Comparison of ENCODE assay signal across 8 mouse cellular contexts in genomic region chr3:88142916-88143771, GRCm38 (mm10). TPM values are rescaled to one million over a fixed set of nuclear protein-coding genes. Genes with fewer than 3 reads are reported as not detected.
DNase-seq lines count a peak whose midpoint lies in the region; ATAC-seq and TF ChIP-seq lines count a peak whose summit lies in the region.

No protein-coding gene starts in this region.

- peak; percentile 66 to 68 for DNase-seq in layer of hippocampus, adult 18-20 months (ENCODE audit: low spot score in 2 of 2)
- no peak for DNase-seq in layer of hippocampus, adult 8-10 months (ENCODE audit: low spot score in 2 of 2)
- DNase-seq in c-Kit-positive CD71-positive TER-119-negative erythroid progenitor cells, embryonic 14.5 days (ENCODE audit: low read depth) = peak; percentile 31
- peak; percentile 66 for DNase-seq in forebrain, embryonic 14.5 days (ENCODE audit: low spot score)
- DNase-seq in heart, postnatal 4 days = peak; percentile 80
- DNase-seq in left cerebral cortex, postnatal 36 days (ENCODE audit: low spot score in 2 of 2) = peak; percentile 53 to 68

- H3K27ac ChIP-seq in forebrain, embryonic 14.5 days (ENCODE audit: low read depth, low read length) = peak overlapping the region; percentile 98
- H3K27ac ChIP-seq in small intestine, adult 2 months (ENCODE audit: insufficient read depth, low read depth, low read length) = peak overlapping the region; percentile 92

- no peaks in the 10 kb centered on the region for H3K9me3 ChIP-seq in forebrain, embryonic 14.5 days (replicated peaks; ENCODE audit: control insufficient read depth, low read length)

- peak overlapping the region; percentile 88 for H3K4me3 ChIP-seq in forebrain, embryonic 14.5 days (ENCODE audit: low read depth, low read length)
- peak overlapping the region; percentile 91 for H3K4me3 ChIP-seq in small intestine, adult 2 months (ENCODE audit: low read depth, low read length)

- peak overlapping the region; percentile 90 for H3K9ac ChIP-seq in forebrain, embryonic 14.5 days (ENCODE audit: low read length)

- H3K27me3 ChIP-seq in forebrain, embryonic 14.5 days (replicated peaks; ENCODE audit: control insufficient read depth, insufficient read depth, low read length) = peaks cover 12% of the 10 kb centered on the region; the same call in 1 of the 2 replicates
- no peaks in the 10 kb centered on the region for H3K27me3 ChIP-seq in small intestine, adult 2 months (ENCODE audit: control insufficient read depth, insufficient read depth, low read length)

- H3K4me1 ChIP-seq in forebrain, embryonic 14.5 days (ENCODE audit: control insufficient read depth, insufficient read depth, low read length) = peaks cover 50% of the 10 kb centered on the region
- H3K4me1 ChIP-seq in small intestine, adult 2 months (ENCODE audit: control insufficient read depth, insufficient read depth, insufficient read length, low read length) = peaks cover 61% of the 10 kb centered on the region

- TF ChIP-seq CTCF in small intestine, adult 2 months (IDR thresholded peaks at IDR 0.05; ENCODE audit: extremely low read depth, insufficient read length, insufficient replicate concordance, low read depth, low read length) = no peak

- WGBS in forebrain, embryonic 14.5 days = under 1% methylated on average over 33 of the region's 33 CpGs
- WGBS in small intestine, adult 2 months = 0% methylated on average over 33 of the region's 33 CpGs

- no peak for ATAC-seq in forebrain, embryonic 14.5 days
- 0 out of 2 replicates have a peak, but pooled peaks have one; percentile 2 for ATAC-seq in megakaryocyte-erythroid progenitor cell, adult 5-6 weeks (replicated peaks; ENCODE audit: low FRiP score, low TSS enrichment, poor library complexity, severe bottlenecking)

- peak; percentile 65 for TF ChIP-seq POLR2A in small intestine, adult 2 months (IDR thresholded peaks at IDR 0.05; ENCODE audit: low read depth, low read length)

- intact Hi-C loops in left cerebral cortex, postnatal 36 days (cut with DNase I) = loop anchor here (5.0 kb wide), 1 partner anchor 34 kb away; no protein-coding TSS in a partner anchor

- peak overlapping the region; percentile 96 for H3K4me2 ChIP-seq in forebrain, embryonic 14.5 days (ENCODE audit: low read length)

- 0 out of 2 replicates have a peak, but pooled peaks cover 3% of the 10 kb centered on the region for H3K36me3 ChIP-seq in forebrain, embryonic 14.5 days (ENCODE audit: control insufficient read depth, insufficient read depth, low read length)
- H3K36me3 ChIP-seq in small intestine, adult 2 months (ENCODE audit: control insufficient read depth, insufficient read depth, low read length) = no peaks in the 10 kb centered on the region

RNA-seq across cellular contexts. Expression of gene Mef2d, which starts 1.0 kb away (rescaled TPM):
- total RNA-seq in layer of hippocampus, adult 18-20 months (2021) = 100 to 1,000 TPM; 194 to 205 TPM
- 100 to 1,000 TPM; 189 to 206 (median 196) TPM for total RNA-seq in layer of hippocampus, adult 8-10 months (2022)
- polyA plus RNA-seq in forebrain, embryonic 14.5 days (2014; fragmentation: Nextera tagmentation; extraction: Ambion mirVana) = 17.3 and 20.4 TPM in 2 replicates
- total RNA-seq in heart, postnatal 4 days (2021) = 100 to 1,000 TPM; 115 to 120 TPM
- total RNA-seq in left cerebral cortex, postnatal 36 days (2021) = 100 to 1,000 TPM; 203 to 231 TPM
- total RNA-seq in megakaryocyte-erythroid progenitor cell, adult 5-6 weeks (2014; fragmentation: Nextera tagmentation) = 91.9 and 97.4 TPM in 2 replicates
- 19.7 and 50.5 TPM in 2 replicates for total RNA-seq in megakaryocyte-erythroid progenitor cell, adult 5-6 weeks (2017)
- 61.9 and 89.7 TPM in 2 replicates for polyA plus RNA-seq in small intestine, adult 2 months (2012; rRNA removed)

Comparison
In these comparisons a context has a peak if more than half of its experiments do, and no peak if none do; other contexts are left out.
1. DNase-seq: peak in layer of hippocampus, adult 18-20 months (2 of 2), c-Kit-positive CD71-positive TER-119-negative erythroid progenitor cells, embryonic 14.5 days (single experiment), forebrain, embryonic 14.5 days (single experiment), heart, postnatal 4 days (single experiment) and left cerebral cortex, postnatal 36 days (2 of 2); none in layer of hippocampus, adult 8-10 months (0 of 2).